Mouse (Mus musculus) midbrain, postnatal 0 days (tissue): Measurements from ENCODE around the gene Lgr6. TPM values are rescaled to one million over a fixed set of nuclear protein-coding genes. Genes with fewer than 3 reads are reported as not detected.

Source experiments
- ATAC-seq: fragments of 200-750 bp; cut with Nextera tagmentation; 2 replicates; pipeline ENCODE4 v1.8.0; 2017; ENCODE audit warnings: moderate number of reproducible peaks, mild to moderate bottlenecking, moderate TSS enrichment, moderate library complexity; ENCODE audit not compliant: low FRiP score
- DNase-seq: peaks from one replicate; pipeline ENCODE4 v3.0.0-alpha.2; 2015; ENCODE audit warnings: low spot score
- H3K27ac ChIP-seq: fragments of 300-500 bp; sonication (generic); 2 replicates; pipeline ENCODE4 v1.5.1; 2014; ENCODE audit warnings: low read depth, mild to moderate bottlenecking, low read length, mixed read lengths
- H3K27me3 ChIP-seq: fragments of 300-500 bp; sonication (generic); 2 replicates; pipeline ENCODE4 v1.6.1; 2014; ENCODE audit warnings: low read length, control low read depth, mixed read lengths; ENCODE audit not compliant: insufficient read depth
- H3K36me3 ChIP-seq: fragments of 300-500 bp; sonication (generic); 2 replicates; pipeline ENCODE4 v1.6.1; 2014; ENCODE audit warnings: low read length, control low read depth, mixed read lengths; ENCODE audit not compliant: insufficient read depth
- H3K4me1 ChIP-seq: fragments of 300-500 bp; sonication (generic); 2 replicates; pipeline ENCODE4 v1.6.1; 2014; ENCODE audit warnings: mild to moderate bottlenecking, control low read depth, antibody characterized with exemption, low read length, mixed read lengths; ENCODE audit not compliant: insufficient read depth
- H3K4me2 ChIP-seq: fragments of 300-500 bp; sonication (generic); 2 replicates; pipeline ENCODE4 v1.6.1; 2014; ENCODE audit warnings: low read depth, mild to moderate bottlenecking, low read length, mixed read lengths; ENCODE audit not compliant: poor library complexity, severe bottlenecking
- H3K4me3 ChIP-seq: fragments of 300-500 bp; sonication (generic); 2 replicates; pipeline ENCODE4 v1.5.1; 2014; ENCODE audit warnings: low read depth, mild to moderate bottlenecking, low read length, moderate library complexity
- H3K9ac ChIP-seq: fragments of 300-500 bp; sonication (generic); replicated peaks from 2 replicates; pipeline ENCODE4 v1.6.1; 2014; ENCODE audit warnings: mild to moderate bottlenecking, low read length, moderate library complexity, mixed read lengths; ENCODE audit not compliant: poor library complexity, severe bottlenecking
- H3K9me3 ChIP-seq: fragments of 300-500 bp; sonication (generic); 2 replicates; pipeline ENCODE4 v1.6.1; 2016; ENCODE audit warnings: low read length, control low read depth
- CTCF ChIP-seq: IDR thresholded peaks from 2 replicates; pipeline ENCODE4 v1.5.1; 2016; ENCODE audit warnings: antibody characterized with exemption, mild to moderate bottlenecking
- WGBS: fragments of 180-500 bp; shearing (Covaris S2); extraction: QIAGEN DNeasy Blood & Tissue Kit; methylation state at CpG from one replicate; pipeline ENCODE4 v1.1.7; 2014; 5-methylcytosine and 5-hydroxymethylcytosine counted together
- polyA plus RNA-seq: library from polyadenylated mRNA; unstranded; fragments of >200 nt; fragmentation: Nextera tagmentation; extraction: Ambion mirVana; gene quantifications from 2 replicates; pipeline ENCODE4 v1.2.1, GENCODE M21; 2015
- total RNA-seq: library from RNA; depleted of rRNA; stranded (reverse); fragments of >200 nt; gene quantifications from 2 replicates; pipeline ENCODE4 v1.2.3, GENCODE M21; 2014

Lgr6 gene
- total and polyA plus RNA-seq, 2 experiments from 2014 or later = 1.9 to 3.8 TPM

- DNase-seq (peak; percentile 100), ATAC-seq (peak; percentile 99)
- Histone ChIP-seq H3K36me3 (no peaks in the 10 kb centered on the region), H3K27me3 (no peaks in the 10 kb centered on the region), H3K27ac (peak within 1 kb of the TSS; percentile 84), H3K9ac (peak within 1 kb of the TSS; percentile 73), H3K4me2 (peak within 1 kb of the TSS; percentile 71), H3K4me1 (0 out of 2 replicates have a peak, but pooled peaks cover 4% of the 10 kb centered on the region), H3K4me3 (peak within 1 kb of the TSS; percentile 85), H3K9me3 (no peaks in the 10 kb centered on the region)
- under 1% methylated on average over 39 of the region's 39 CpGs for WGBS
- peak; percentile 58 for TF ChIP-seq CTCF
Measured at GRCm38 (mm10) chr1:134955637-134956176, 149.4 kb downstream of the Lgr6 start, which contains the start of gene Ppp1r12b. Ppp1r12b (minus strand) TSS chr1:134955942.

- H3K4me2 ChIP-seq = peak overlapping the region; percentile 71
- H3K27ac ChIP-seq = peak overlapping the region; percentile 84
- 0 out of 2 replicates have a peak, but pooled peaks cover 4% of the 10 kb centered on the region for H3K4me1 ChIP-seq
- 4% methylated on average over 16 of the region's 16 CpGs for WGBS
- no peak for DNase-seq
- no peaks in the 10 kb centered on the region for H3K27me3 ChIP-seq
- ATAC-seq = peak; percentile 9; the same call in 1 of the 2 replicates
- no peaks in the 10 kb centered on the region for H3K9me3 ChIP-seq
- H3K36me3 ChIP-seq = no peaks in the 10 kb centered on the region
- H3K9ac ChIP-seq = peak overlapping the region; percentile 73
- peak overlapping the region; percentile 85 for H3K4me3 ChIP-seq
- no peak for TF ChIP-seq CTCF
Measured at GRCm38 (mm10) chr1:134955050-134955636, 149.9 kb downstream of the Lgr6 start.

- Histone ChIP-seq H3K4me2 (no peak overlapping the region), H3K36me3 (no peaks in the 10 kb centered on the region), H3K4me1 (0 out of 2 replicates have a peak, but pooled peaks cover 7% of the 10 kb centered on the region), H3K4me3 (no peak overlapping the region), H3K9me3 (no peaks in the 10 kb centered on the region), H3K9ac (no peak overlapping the region), H3K27me3 (no peaks in the 10 kb centered on the region), H3K27ac (no peak overlapping the region)
- TF ChIP-seq CTCF = no peak
- WGBS = 76% methylated on average over 3 of the region's 3 CpGs
- no peak for ATAC-seq
- DNase-seq = peak; percentile 14
Measured at GRCm38 (mm10) chr1:134949946-134950345, 155.1 kb downstream of the Lgr6 start.

- Histone ChIP-seq H3K4me2 (no peak overlapping the region), H3K4me3 (no peak overlapping the region), H3K4me1 (0 out of 2 replicates have a peak, but pooled peaks cover 3% of the 10 kb centered on the region), H3K27me3 (no peaks in the 10 kb centered on the region), H3K27ac (no peak overlapping the region), H3K36me3 (no peaks in the 10 kb centered on the region), H3K9ac (no peak overlapping the region), H3K9me3 (no peaks in the 10 kb centered on the region)
- DNase-seq (no peak), ATAC-seq (no peak)
- no peak for TF ChIP-seq CTCF
- WGBS = 81% methylated on average over 7 of the region's 7 CpGs
Measured at GRCm38 (mm10) chr1:134947590-134947989, 157.5 kb downstream of the Lgr6 start.

GRCm38 (mm10) chr1:134942898-134943297 lies 162.2 kb downstream of the Lgr6 start:
- H3K4me3 ChIP-seq = no peak overlapping the region
- H3K4me2 ChIP-seq = no peak overlapping the region
- H3K9me3 ChIP-seq = no peaks in the 10 kb centered on the region
- no peaks in the 10 kb centered on the region for H3K36me3 ChIP-seq
- ATAC-seq (no peak), DNase-seq (no peak)
- H3K9ac ChIP-seq = no peak overlapping the region
- WGBS = 99% methylated on average over 2 of the region's 2 CpGs
- TF ChIP-seq CTCF = no peak
- no peaks in the 10 kb centered on the region for H3K27me3 ChIP-seq
- no peaks in the 10 kb centered on the region; the same call in 1 of the 2 replicates for H3K4me1 ChIP-seq
- no peak overlapping the region for H3K27ac ChIP-seq

- Histone ChIP-seq H3K9ac (no peak overlapping the region), H3K27ac (no peak overlapping the region), H3K4me1 (no peaks in the 10 kb centered on the region; the same call in 1 of the 2 replicates), H3K9me3 (no peaks in the 10 kb centered on the region), H3K4me2 (no peak overlapping the region), H3K4me3 (no peak overlapping the region), H3K36me3 (no peaks in the 10 kb centered on the region), H3K27me3 (no peaks in the 10 kb centered on the region)
- ATAC-seq = no peak
- DNase-seq = no peak
- no peak for TF ChIP-seq CTCF
- 70% methylated on average over 4 of the region's 4 CpGs for WGBS
Measured at GRCm38 (mm10) chr1:134940863-134941262, 164.2 kb downstream of the Lgr6 start.
